Mouse (Mus musculus): ENCODE results near the gene Bmp15.

The Bmp15 gene

DNA sequence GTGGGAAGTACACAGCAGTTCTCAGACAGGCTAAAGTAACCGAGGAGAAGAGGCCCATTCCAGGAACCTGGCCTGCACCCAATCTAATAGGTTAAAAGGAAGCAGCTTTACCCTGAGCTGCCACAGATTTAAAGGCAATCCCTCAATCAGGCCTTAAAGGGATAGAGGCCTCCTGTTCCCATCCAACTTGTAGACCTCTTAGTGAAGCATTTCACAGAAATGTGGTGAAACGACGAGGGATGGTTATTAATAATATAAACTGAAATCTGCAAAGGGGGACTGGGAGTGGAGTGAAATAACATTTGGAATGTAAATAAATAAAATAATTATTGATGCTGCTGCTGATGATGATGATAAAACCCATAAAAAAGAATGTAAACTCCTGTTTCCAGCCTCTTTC lies at the start of gene Bmp15:
TSS of gene Bmp15 (minus strand) at position 101 of the 400 bp plus-strand sequence.
- no peak for DNase-seq (ENCODE audit: low read depth)

- no peak for DNase-seq (ENCODE audit: low read depth)
Observed at GRCm38 (mm10) chrX:6368822-6369221, 48.3 kb upstream of the Bmp15 start.

DNA sequence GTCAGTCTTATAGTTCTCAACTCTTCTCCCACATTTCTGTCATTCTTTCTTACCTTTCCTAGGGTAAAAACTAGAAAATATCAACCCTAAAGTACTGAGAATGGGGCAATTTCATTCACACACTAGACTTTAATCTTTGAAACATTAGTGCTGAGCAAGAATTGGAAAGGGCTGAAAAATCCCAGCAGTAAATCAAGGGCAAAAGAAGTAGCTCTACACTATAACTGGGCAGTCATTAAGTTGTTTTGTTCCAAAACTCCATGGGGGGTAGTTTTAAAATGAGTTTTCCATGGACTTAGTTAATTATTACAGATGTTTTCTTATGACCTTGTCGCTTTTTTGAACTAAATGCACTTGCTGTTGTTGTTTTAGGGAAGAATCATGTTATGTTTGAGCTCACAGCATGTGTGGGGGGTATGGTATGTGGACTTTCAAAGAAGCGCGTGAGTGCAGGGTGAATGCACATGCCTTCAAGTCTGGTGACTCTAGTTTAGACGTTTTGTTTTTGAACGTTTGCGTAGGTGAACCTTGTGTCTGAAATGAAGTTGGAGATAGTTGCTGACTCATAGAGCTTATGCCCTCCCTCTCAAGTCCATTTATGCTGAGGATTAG lies 37.1 kb upstream of the Bmp15 start:
- DNase-seq (ENCODE audit: low read depth) = no peak

DNA sequence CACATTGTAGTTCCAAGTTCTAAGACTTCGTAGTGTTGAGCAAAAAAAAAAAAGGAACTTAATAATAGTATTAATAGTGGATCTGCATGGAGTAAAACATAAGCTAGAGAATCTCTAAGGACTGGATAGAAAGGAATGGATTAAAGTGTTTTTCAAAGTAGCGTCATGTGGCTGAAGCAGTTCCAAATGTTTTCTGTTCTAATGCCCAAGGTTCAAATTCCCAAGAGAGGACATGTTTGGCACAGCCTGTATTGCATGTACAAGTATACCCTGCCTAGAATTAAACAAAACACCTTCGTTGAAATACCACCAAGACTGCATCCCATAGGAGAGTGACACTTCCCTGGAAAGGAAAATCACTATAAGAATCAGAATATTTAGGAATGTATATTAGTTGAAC lies 36.4 kb upstream of the Bmp15 start:
- DNase-seq (ENCODE audit: low read depth) = no peak

DNA sequence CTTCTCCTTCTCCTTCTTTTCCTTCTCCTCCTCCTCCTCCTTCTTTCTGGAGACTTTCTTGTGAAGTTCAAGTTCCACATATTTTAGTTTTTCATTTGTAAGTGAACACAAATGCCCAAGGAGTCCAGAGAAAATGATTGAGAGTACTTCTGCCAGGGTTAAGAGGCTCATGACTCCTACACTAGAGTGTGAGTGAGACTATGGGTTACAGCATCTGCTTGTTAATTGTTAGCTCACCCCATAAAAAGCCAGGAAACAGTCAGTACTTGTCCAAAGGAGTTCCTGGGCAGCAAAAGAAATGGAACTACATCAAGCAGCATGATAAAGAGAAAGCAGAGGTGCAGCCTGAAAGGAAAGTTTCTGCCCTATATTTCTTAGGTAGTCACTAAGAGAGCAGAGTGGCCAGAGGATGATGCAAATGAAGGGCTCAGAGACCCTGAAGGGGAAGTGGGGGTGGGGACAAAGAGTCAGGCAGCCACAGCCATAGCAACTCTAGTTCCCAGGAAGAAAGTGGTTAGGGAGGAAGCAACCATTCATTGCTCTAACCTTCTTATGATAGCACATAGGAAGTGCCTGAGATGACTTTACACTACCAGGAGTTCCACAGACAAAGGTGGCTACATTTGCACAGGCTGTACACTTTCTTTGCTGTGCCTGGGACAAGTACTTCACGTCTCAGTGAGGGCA lies 24.9 kb upstream of the Bmp15 start:
- DNase-seq (ENCODE audit: low read depth) = no peak

- no peak for DNase-seq (ENCODE audit: low read depth)
Observed at GRCm38 (mm10) chrX:6324056-6324455, 3.5 kb upstream of the Bmp15 start.

DNA sequence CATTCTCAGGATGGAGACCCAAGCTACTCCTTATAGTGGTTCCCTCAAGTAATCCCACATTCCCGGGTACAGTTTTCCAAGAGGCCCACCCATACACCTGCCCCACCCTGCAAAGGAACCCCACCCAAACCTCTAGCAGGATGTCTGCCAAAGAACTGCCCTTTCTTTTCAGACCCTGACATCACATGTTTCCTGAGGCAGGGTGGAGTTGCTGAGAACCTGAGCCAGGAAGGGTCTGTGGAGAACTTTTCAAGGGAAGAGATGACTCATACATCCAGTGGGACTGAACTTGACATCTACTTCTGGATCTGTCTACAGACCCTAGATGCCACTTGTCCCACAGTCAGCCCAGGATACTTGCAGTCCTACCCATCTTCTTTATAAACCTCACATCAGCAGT lies 2.8 kb downstream of the Bmp15 start:
- DNase-seq (ENCODE audit: low read depth) = no peak
